Mouse (Mus musculus) brain, adult 10 weeks (tissue): ENCODE data around the gene Lrrc8a. TPM values are rescaled to one million over a fixed set of nuclear protein-coding genes. Genes with fewer than 3 reads are reported as not detected.

Source experiments
- polyA plus RNA-seq: library from polyadenylated mRNA; stranded (reverse); fragments of 350-450 nt; fragmentation: Illumina TruSeq; extraction: RNeasy Lipid Tissue Mini Kit (QIAGEN cat#74804); gene quantifications from one replicate; pipeline ENCODE4 v1.2.3, GENCODE M21; 2015; ENCODE audit warnings: low read depth, low replicate concordance

Gene Lrrc8a
- polyA plus RNA-seq, result 21.0 TPM

DNA sequence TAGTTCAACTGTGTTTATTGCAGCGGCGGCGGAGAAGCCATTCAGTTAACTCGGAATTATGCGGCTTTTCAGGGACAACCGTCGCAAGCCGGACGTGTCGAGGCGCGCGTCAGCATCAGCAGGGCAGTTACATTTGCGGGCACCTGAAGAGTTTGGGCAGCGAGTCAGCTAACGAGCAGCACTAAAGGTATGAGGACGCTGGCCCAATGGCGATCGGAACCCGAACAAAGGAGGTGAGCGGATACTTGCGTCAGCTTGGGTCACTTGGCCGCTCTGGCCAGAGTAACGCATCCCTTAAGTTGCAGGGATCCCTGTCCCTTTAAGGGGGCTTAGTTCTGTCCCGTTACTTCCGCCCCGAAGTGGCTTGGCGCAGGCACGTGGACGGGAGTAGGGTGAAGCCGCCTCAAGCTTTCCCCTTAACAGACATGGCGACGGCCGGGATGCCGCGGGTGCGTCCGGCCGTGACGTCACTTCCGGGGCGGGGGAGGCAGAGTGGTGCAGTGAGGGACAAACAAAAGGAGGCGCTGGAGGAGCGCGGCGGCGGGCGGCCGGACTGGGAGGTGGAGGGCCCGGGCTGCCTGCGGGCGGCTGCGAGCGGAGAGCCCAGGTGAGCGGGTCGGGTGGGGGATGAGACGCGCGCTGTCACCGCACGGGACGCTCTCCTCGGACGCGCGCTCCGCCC is at the start of gene Lrrc8a:
Gene Lrrc8a, plus strand, starts transcription at position 517 of the 682 bp plus-strand sequence.

DNA sequence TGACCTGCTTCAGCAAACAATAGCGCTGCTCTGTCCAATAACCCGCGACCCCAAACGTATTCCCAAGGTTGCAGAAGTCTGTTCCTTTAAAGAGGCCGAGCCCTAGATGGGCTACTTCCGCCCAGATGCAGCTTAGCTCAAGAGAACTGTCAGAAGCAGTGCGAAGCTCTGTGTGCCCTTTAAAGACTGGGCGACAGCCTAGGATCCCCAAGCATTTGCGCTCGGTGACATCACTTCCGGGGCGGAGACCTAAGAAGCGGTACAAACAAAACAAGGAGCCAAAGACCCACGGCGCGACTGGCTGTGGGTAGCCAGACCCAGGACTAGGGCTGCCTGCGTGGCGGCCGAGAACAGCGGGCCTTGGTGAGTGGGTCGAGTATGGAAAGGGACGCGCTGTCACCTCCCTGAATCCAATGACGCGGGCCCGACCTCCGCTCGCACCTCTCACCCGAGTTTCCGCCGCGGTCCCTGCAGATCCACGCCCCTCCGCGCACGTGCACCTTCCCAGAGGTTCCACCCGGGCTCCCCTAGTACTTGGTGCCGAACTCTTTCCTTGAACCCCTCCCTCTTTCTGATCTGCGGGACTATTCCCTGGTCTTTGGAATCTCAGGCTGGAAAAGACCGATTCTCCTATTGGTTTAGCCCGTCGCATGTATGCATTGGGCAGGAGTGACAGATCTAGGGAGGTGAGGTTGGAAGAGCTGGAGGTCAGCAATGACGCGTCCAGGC is 31.7 kb upstream of the Lrrc8a start, which contains the start of gene Kyat1:
Gene Kyat1, minus strand, starts transcription at position 219 of the 729 bp plus-strand sequence.

DNA sequence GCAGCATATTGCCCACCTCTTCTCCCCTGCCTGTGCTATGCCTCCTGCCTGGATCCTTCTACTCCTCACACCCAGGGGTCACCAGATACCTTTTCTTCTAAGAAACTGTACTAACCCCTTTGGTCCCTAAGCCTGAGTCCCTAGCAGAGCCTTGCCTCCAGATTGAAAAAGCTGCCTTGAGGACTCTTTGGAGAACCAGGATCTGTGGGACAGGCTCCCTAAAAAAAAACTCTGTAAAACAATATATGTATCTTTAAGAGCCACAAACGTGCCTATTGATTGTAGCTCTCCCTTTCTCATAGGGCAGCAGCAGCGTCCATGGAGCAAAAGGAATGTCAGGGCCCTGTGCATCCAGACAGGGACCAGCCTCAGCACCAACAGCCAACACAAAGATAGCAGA is 2.8 kb downstream of the Lrrc8a start, which contains the start of gene Gm28035:
Gene Gm28035, plus strand, starts transcription at position 301 of the 400 bp plus-strand sequence.

DNA sequence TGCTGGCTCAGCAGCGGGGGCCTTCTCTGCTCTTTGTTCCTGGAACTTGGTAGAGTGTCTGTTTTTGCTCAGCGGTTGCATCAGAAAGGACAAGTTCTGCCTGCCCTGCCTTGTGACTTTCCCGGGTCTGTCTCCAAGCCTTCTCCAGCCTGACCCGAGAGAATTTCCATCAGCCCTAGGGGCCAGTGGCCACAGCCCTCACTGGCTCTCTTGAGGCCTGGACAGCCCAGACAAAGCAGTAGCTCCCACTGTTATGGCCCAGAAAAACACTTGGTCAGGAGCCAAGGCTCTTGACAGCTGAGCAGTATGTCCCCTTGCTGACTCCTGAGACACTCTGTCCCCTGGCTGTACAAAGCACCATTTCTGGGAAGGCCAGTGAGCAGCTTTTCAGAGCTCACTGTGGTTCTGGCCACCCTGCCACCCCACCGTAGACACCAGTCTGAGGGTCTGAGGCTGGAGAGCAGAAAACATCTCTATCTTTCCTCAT is 28.3 kb downstream of the Lrrc8a start, which contains the start of gene Phyhd1:
Gene Phyhd1, plus strand, starts transcription at position 437 of the 487 bp plus-strand sequence.

DNA sequence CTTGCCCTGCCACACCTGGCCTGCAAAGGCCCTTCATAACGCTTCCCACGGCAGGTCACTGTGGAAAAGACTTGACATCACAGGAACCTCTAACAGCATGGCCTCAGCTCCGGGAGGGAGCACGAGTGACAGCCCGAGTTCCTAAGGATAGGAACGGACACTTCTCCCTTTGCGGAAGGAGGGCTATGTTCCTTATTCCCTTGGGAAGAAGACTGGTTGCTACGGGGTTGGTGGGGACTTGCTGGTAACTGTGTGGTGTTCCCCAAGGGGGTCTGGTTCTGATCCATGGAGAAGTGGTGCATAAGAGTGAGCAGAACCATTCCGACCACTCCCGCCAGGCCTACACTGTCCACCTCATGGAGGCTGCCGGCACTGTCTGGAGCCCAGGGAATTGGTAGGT is 43.2 kb downstream of the Lrrc8a start, which contains the start of gene Gm28038:
Gene Gm28038, plus strand, starts transcription at position 301 of the 400 bp plus-strand sequence.

DNA sequence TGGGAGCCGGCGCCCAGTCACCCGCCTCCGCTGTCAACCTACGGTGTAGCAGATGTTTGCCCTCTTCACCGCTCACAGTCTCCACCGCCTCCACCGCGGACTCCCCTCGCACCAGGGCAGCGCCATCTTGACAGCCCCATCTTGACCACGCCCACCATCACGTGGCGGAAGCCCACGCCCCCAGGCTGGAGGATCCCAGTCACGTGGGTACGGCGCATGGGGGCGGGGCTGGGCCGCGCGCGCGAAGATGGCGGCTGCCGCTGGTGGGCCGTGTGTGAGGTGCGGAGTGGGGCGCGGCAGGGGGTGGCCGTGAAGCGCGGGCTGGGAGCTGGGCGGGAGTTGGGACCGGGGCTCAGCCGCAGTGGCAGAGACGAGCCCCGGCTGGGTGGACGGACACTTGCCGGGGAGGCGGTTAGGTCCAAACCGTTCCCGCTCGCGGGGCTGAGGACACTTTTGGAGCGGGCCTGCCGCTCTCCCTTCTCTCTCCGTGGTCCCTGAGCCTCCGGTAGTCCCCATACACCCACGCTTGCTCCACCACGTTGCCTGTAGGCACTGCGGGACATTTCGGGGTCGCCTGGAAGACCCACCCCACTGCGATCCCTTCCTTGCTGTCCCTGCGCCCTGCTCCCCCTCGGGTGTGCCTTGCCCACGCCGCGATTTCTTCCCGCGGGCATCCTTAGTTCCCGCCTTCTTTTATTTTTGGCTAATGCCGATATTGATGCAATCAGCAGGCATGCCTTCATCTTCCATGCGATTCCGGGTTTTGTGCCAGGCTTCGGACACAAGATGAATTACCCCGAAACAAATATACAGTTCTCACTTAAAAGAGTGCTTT is 48.9 kb downstream of the Lrrc8a start, which contains the start of the genes Dolk and Nup188:
Gene Dolk, minus strand, starts transcription at position 143 of the 835 bp plus-strand sequence.
Gene Nup188, plus strand, starts transcription at position 206 of the 835 bp plus-strand sequence.

Other genes starting within 250 kb of the Lrrc8a start
- gene Wdr34, start 188.8 kb upstream of the Lrrc8a start, polyA plus RNA-seq, result 38.2 TPM
- gene Set, start 180.3 kb upstream of the Lrrc8a start, polyA plus RNA-seq, result 242 TPM
- gene Pkn3, start 160.0 kb upstream of the Lrrc8a start, polyA plus RNA-seq, result 1.4 TPM
- 7.5 TPM for gene Zdhhc12, start 144.1 kb upstream of the Lrrc8a start, polyA plus RNA-seq
- 100 TPM for gene Zer1, start 113.1 kb upstream of the Lrrc8a start, polyA plus RNA-seq
- gene Tbc1d13, start 104.0 kb upstream of the Lrrc8a start, polyA plus RNA-seq, result 34.8 TPM
- 23.6 TPM for gene Endog, start 66.2 kb upstream of the Lrrc8a start, polyA plus RNA-seq
- 42.4 TPM for gene Spout1, start 59.3 kb upstream of the Lrrc8a start, polyA plus RNA-seq
- gene Kyat1, start 31.9 kb upstream of the Lrrc8a start, polyA plus RNA-seq, result 15.7 TPM
- 4.9 TPM for gene Gm28035, start 2.9 kb downstream of the Lrrc8a start, polyA plus RNA-seq
- gene Phyhd1, start 28.5 kb downstream of the Lrrc8a start, polyA plus RNA-seq, result 26.0 TPM
- not detected for gene Gm28038, start 43.3 kb downstream of the Lrrc8a start, polyA plus RNA-seq
- gene Dolk, start 48.6 kb downstream of the Lrrc8a start, polyA plus RNA-seq, result 21.6 TPM
- 8.6 TPM for gene Nup188, start 48.7 kb downstream of the Lrrc8a start, polyA plus RNA-seq
- gene Sh3glb2, start 121.6 kb downstream of the Lrrc8a start, polyA plus RNA-seq, result 272 TPM
- gene Miga2, start 126.5 kb downstream of the Lrrc8a start, polyA plus RNA-seq, result 62.1 TPM
- gene Dolpp1, start 154.5 kb downstream of the Lrrc8a start, polyA plus RNA-seq, result 20.7 TPM
- 31.3 TPM for gene Crat, start 178.1 kb downstream of the Lrrc8a start, polyA plus RNA-seq
- gene Ptpa, start 178.3 kb downstream of the Lrrc8a start, polyA plus RNA-seq, result 190 TPM
- gene Ier5l, start 236.5 kb downstream of the Lrrc8a start, polyA plus RNA-seq, result 10.3 TPM